Mouse (Mus musculus) inflammation-experienced regulatory T-cells (primary cell): ENCODE data around the gene Zfy2. TPM values are rescaled to one million over a fixed set of nuclear protein-coding genes. Genes with fewer than 3 reads are reported as not detected.

Experiments
- polyA plus RNA-seq, 2 experiments: library from polyadenylated mRNA; unstranded; fragments of 100-300 nt; shearing (Covaris generic); gene quantifications; one replicate each; pipeline ENCODE4 v1.2.1; 2017

Zfy2 gene
- polyA plus RNA-seq, result under 1 TPM in 1 of 2 experiments, not detected in 1; 0.08 TPM

DNA sequence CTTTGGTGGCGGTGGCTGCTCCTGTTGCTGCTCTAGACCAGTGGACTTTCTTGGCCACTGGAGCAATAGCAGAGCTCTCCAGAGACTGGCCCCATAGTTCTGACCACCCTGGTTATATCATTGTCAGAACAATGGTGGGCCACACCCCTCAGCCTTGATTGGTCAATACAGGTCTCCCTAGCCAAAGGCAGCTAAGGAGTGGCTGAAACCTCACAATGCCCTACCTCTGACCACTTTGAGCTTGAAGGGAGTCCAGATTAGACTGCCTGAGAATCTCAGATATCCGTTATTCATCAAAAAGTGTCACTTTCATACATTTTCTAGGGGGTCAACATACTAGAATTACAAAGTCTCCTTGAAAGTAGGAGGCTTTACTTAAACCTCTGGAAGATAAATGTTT lies at the start of gene Zfy2:
TSS of gene Zfy2 (minus strand) at position 101 of the 400 bp plus-strand sequence.

